Mouse (Mus musculus) gastrocnemius, postnatal 10 days (tissue): ENCODE measurements around the gene Becn1. TPM values are rescaled to one million over a fixed set of nuclear protein-coding genes. Genes with fewer than 3 reads are reported as not detected.

Source experiments
- DNase-seq: peaks from one replicate; pipeline ENCODE4 v3.0.0; 2021; ENCODE audit warnings: mixed read lengths
- total RNA-seq, 2 experiments: library from RNA; stranded (reverse); gene quantifications; 2 replicates each; pipeline ENCODE4 v1.2.3; 2021

Becn1 gene
- total RNA-seq, 2 experiments from 2014 or later: 74.5 to 76.9 TPM

- DNase-seq: no peak
These were observed 63.9 kb downstream of the Becn1 start for GRCm38 (mm10) chr11:101238071-101238647.

GRCm38 (mm10) chr11:101236782-101237181, 65.3 kb downstream of the Becn1 start:
- no peak for DNase-seq

Other genes starting within 250 kb of the Becn1 start
- gene Naglu, start 232.3 kb downstream of the Becn1 start, total RNA-seq: 10 to 100 TPM in 1 of 2 experiments, 1 to 10 TPM in 1; 9.2 to 11.6 TPM
- gene Hsd17b1, start 223.9 kb downstream of the Becn1 start, total RNA-seq: under 1 TPM; 0.23 to 0.25 TPM
- gene Coasy, start 219.7 kb downstream of the Becn1 start, total RNA-seq: 10 to 100 TPM; 10.7 to 11.7 TPM
- gene Mlx, start 215.0 kb downstream of the Becn1 start, total RNA-seq: 10 to 100 TPM; 10.7 to 12.2 TPM
- 1 to 10 TPM; 2.8 to 4.0 TPM for gene Psmc3ip, start 206.8 kb downstream of the Becn1 start, total RNA-seq
- 10 to 100 TPM; 37.3 to 37.5 TPM for gene Retreg3, start 182.4 kb downstream of the Becn1 start, total RNA-seq
- gene Tubg1, start 182.3 kb downstream of the Becn1 start, total RNA-seq: 10 to 100 TPM; 37.4 to 39.0 TPM
- 1 to 10 TPM; 5.5 to 6.3 TPM for gene Tubg2, start 146.4 kb downstream of the Becn1 start, total RNA-seq
- gene Cntnap1, start 131.8 kb downstream of the Becn1 start, total RNA-seq: 1 to 10 TPM; 4.2 to 4.3 TPM
- 10 to 100 TPM; 33.2 to 36.7 TPM for gene Plekhh3, start 130.9 kb downstream of the Becn1 start, total RNA-seq
- not detected for gene Ccr10, start 126.8 kb downstream of the Becn1 start, total RNA-seq
- 10 to 100 TPM; 17.2 to 17.7 TPM for gene Ezh1, start 75.8 kb downstream of the Becn1 start, total RNA-seq
- 10 to 100 TPM; 70.5 to 72.8 TPM for gene Ramp2, start 56.3 kb downstream of the Becn1 start, total RNA-seq
- gene Vps25, start 48.6 kb downstream of the Becn1 start, total RNA-seq: 10 to 100 TPM; 40.1 to 44.3 TPM
- gene Wnk4, start 41.7 kb downstream of the Becn1 start, total RNA-seq: 1 to 10 TPM in 1 of 2 experiments, under 1 TPM in 1; 0.35 to 1.4 TPM
- gene Cntd1, start 23.3 kb downstream of the Becn1 start, total RNA-seq: under 1 TPM; 0.14 to 0.18 TPM
- gene Coa3, start 23.2 kb downstream of the Becn1 start, total RNA-seq: 10 to 100 TPM; 66.3 to 74.5 TPM
- 10 to 100 TPM; 72.4 TPM for gene Psme3, start 13.9 kb upstream of the Becn1 start, total RNA-seq
- 1 to 10 TPM; 1.7 to 2.3 TPM for gene Aoc2, start 22.8 kb upstream of the Becn1 start, total RNA-seq
- 10 to 100 TPM; 25.2 to 31.0 TPM for gene Aoc3, start 28.3 kb upstream of the Becn1 start, total RNA-seq
- gene G6pc, start 65.3 kb upstream of the Becn1 start, total RNA-seq: under 1 TPM in 1 of 2 experiments, not detected in 1; 0.14 TPM
- gene Aarsd1, start 115.3 kb upstream of the Becn1 start, total RNA-seq: 10 to 100 TPM; 17.4 to 17.6 TPM
- gene Gm27029, start 122.5 kb upstream of the Becn1 start, total RNA-seq: 1 to 10 TPM; 3.5 to 5.2 TPM
- gene Rundc1, start 122.8 kb upstream of the Becn1 start, total RNA-seq: 1 to 10 TPM; 6.5 to 6.8 TPM
- gene Ptges3l, start 123.0 kb upstream of the Becn1 start, total RNA-seq: 100 to 1,000 TPM in 1 of 2 experiments, 10 to 100 TPM in 1; 90.6 to 101 TPM
- gene Rpl27, start 140.0 kb upstream of the Becn1 start, total RNA-seq: 10 to 100 TPM; 55.9 to 84.8 TPM
- 1 to 10 TPM; 6.6 to 7.2 TPM for gene Ifi35, start 146.1 kb upstream of the Becn1 start, total RNA-seq
- gene Rnd2, start 162.7 kb upstream of the Becn1 start, total RNA-seq: 1 to 10 TPM; 5.0 to 5.8 TPM
- 10 to 100 TPM; 39.4 to 50.2 TPM for gene Vat1, start 163.9 kb upstream of the Becn1 start, total RNA-seq
- 1 to 10 TPM; 1.9 to 4.6 TPM for gene Brca1, start 249.7 kb upstream of the Becn1 start, total RNA-seq
- 10 to 100 TPM; 73.1 to 81.8 TPM for gene Nbr1, start 249.9 kb upstream of the Becn1 start, total RNA-seq